Mouse (Mus musculus): ENCODE results near the gene Zkscan17. TPM values are rescaled to one million over a fixed set of nuclear protein-coding genes. Genes with fewer than 3 reads are reported as not detected.
A peak's percentile ranks its signal among the peaks of the same experiment; 100 is the strongest.

Gene Zkscan17
- polyA plus RNA-seq, 1 experiment from 2014 or later, result 13.4 TPM

GRCm38 (mm10) chr11:59505839-59506712 is 20.5 kb downstream of the Zkscan17 start:
- Histone ChIP-seq H3K36me3 (ENCODE audit: control insufficient read depth, insufficient read depth, low read length) (peaks cover 56% of the 10 kb centered on the region), H3K27ac (replicated peaks in 1 of 2; ENCODE audit: control insufficient read depth in 1 of 2, insufficient read depth in 1 of 2, low read depth in 2 of 2, low read length in 2 of 2) (peak overlapping the region; percentile 68 to 91), H3K4me2 (ENCODE audit: low read length) (peak overlapping the region; percentile 89), H3K9ac (ENCODE audit: low read length) (peak overlapping the region; percentile 84), H3K27me3 (ENCODE audit: control insufficient read depth, insufficient read depth, low read length) (no peaks in the 10 kb centered on the region), H3K9me3 (ENCODE audit: control insufficient read depth, low read length) (no peaks in the 10 kb centered on the region), H3K4me3 (ENCODE audit: control insufficient read depth in 1 of 2, insufficient read depth in 1 of 2, low read depth in 1 of 2, low read length in 2 of 2) (peak overlapping the region; percentile 70 to 75), H3K4me1 (ENCODE audit: control insufficient read depth in 2 of 2, insufficient read depth in 2 of 2, low read length in 2 of 2) (peaks cover 10 to 13% of the 10 kb centered on the region in 2 experiments)
- under 1% methylated on average over 66 of the region's 71 CpGs for WGBS
- ATAC-seq (ENCODE audit: insufficient number of reproducible peaks, insufficient read depth, low FRiP score, low read depth), result peak; percentile 97

DNA sequence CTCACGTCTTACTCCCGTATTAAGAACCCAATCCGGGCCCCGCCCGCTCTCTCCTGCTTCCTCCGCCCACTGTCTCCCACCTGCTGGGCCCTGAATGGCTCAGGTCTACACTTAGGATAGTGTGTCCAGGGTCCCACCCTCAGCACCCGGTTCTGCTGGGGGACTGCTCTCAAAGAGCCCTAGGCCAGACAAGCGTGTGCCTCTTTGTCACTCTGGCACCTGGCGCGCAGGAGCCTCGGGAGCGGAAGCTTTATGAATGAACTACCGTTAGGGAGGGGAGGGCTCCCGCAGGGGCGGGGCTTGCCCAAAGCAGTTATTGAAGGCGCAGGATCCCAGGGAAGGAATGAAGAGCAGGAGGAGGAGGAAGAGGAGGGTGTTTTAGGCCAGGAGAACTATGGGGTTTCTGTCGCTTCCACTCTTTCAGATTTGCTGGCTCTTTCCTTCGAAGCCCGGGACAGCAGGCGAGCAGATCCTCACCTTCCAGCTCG is 21.2 kb downstream of the Zkscan17 start:
- under 1% methylated on average over 21 of the region's 21 CpGs for WGBS
- H3K4me1 ChIP-seq (ENCODE audit: control insufficient read depth in 2 of 2, insufficient read depth in 2 of 2, low read length in 2 of 2), result peaks cover 10 to 13% of the 10 kb centered on the region in 2 experiments
- H3K27ac ChIP-seq (replicated peaks in 1 of 2; ENCODE audit: control insufficient read depth in 1 of 2, insufficient read depth in 1 of 2, low read depth in 2 of 2, low read length in 2 of 2), result peak overlapping the region; percentile 47 to 91
- peaks cover 58% of the 10 kb centered on the region for H3K36me3 ChIP-seq (ENCODE audit: control insufficient read depth, insufficient read depth, low read length)
- peak overlapping the region; percentile 84 for H3K9ac ChIP-seq (ENCODE audit: low read length)
- peak overlapping the region; percentile 70 to 75 for H3K4me3 ChIP-seq (ENCODE audit: control insufficient read depth in 1 of 2, insufficient read depth in 1 of 2, low read depth in 1 of 2, low read length in 2 of 2)
- peak overlapping the region; percentile 89 for H3K4me2 ChIP-seq (ENCODE audit: low read length)
- no peaks in the 10 kb centered on the region for H3K27me3 ChIP-seq (ENCODE audit: control insufficient read depth, insufficient read depth, low read length)
- no peaks in the 10 kb centered on the region for H3K9me3 ChIP-seq (ENCODE audit: control insufficient read depth, low read length)
- no peak for ATAC-seq (ENCODE audit: insufficient number of reproducible peaks, insufficient read depth, low FRiP score, low read depth)

DNA sequence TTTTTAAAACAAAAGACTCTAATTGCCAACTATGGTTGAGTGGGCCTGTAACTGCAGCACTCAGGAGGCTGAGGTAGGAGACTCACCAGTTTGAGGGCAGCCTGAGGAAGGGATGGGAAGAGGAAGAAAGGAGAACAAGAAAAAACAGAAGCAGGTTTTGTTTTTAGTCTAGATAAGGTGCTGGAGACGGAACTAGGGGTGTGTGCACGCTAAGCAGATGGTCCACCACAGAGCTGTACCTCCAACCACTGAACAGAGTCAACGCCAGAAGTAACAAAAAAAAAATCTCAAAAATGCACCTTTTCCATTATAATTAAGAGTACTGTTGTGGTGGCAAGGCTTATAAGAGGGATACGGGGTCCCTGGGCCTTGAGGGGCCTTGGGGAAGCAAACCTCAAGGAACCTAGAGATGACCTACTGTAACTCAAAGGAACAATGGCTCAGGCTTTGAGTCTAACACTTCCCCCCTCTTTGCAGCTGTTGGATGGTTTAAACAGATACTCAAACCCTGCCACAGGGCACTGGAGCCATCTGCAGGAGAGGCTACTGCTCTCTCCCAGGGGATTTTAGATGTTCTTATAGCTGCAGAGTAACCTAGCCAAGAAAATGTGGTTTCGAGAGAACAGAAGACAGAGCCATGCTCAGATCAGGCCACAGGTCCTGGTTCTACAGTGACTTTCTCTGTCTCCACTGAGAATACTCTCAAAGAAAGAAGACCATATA is 24.4 kb downstream of the Zkscan17 start:
- Histone ChIP-seq H3K9ac (ENCODE audit: low read length) (no peak overlapping the region), H3K4me1 (ENCODE audit: control insufficient read depth in 2 of 2, insufficient read depth in 2 of 2, low read length in 2 of 2) (peaks cover 6 to 10% of the 10 kb centered on the region in 2 experiments), H3K27ac (replicated peaks in 1 of 2; ENCODE audit: control insufficient read depth in 1 of 2, insufficient read depth in 1 of 2, low read depth in 2 of 2, low read length in 2 of 2) (no peak overlapping the region), H3K9me3 (ENCODE audit: control insufficient read depth, low read length) (no peaks in the 10 kb centered on the region), H3K36me3 (ENCODE audit: control insufficient read depth, insufficient read depth, low read length) (peaks cover 75% of the 10 kb centered on the region), H3K4me2 (ENCODE audit: low read length) (no peak overlapping the region), H3K4me3 (ENCODE audit: control insufficient read depth in 1 of 2, insufficient read depth in 1 of 2, low read depth in 1 of 2, low read length in 2 of 2) (no peak overlapping the region), H3K27me3 (ENCODE audit: control insufficient read depth, insufficient read depth, low read length) (no peaks in the 10 kb centered on the region)
- no peak for ATAC-seq (ENCODE audit: insufficient number of reproducible peaks, insufficient read depth, low FRiP score, low read depth)
- WGBS, result 82% methylated on average over 5 of the region's 5 CpGs

- H3K36me3 ChIP-seq (ENCODE audit: control insufficient read depth, insufficient read depth, low read length), result peaks cover 99% of the 10 kb centered on the region
- WGBS, result 91% methylated on average over 7 of the region's 7 CpGs
- H3K27ac ChIP-seq (replicated peaks in 1 of 2; ENCODE audit: control insufficient read depth in 1 of 2, insufficient read depth in 1 of 2, low read depth in 2 of 2, low read length in 2 of 2), result no peak overlapping the region
- H3K4me1 ChIP-seq (ENCODE audit: control insufficient read depth in 2 of 2, insufficient read depth in 2 of 2, low read length in 2 of 2), result no peaks in the 10 kb centered on the region
- H3K9ac ChIP-seq (ENCODE audit: low read length), result no peak overlapping the region
- no peak overlapping the region for H3K4me3 ChIP-seq (ENCODE audit: control insufficient read depth in 1 of 2, insufficient read depth in 1 of 2, low read depth in 1 of 2, low read length in 2 of 2)
- no peak overlapping the region for H3K4me2 ChIP-seq (ENCODE audit: low read length)
- no peak for ATAC-seq (ENCODE audit: insufficient number of reproducible peaks, insufficient read depth, low FRiP score, low read depth)
- no peaks in the 10 kb centered on the region for H3K9me3 ChIP-seq (ENCODE audit: control insufficient read depth, low read length)
- no peaks in the 10 kb centered on the region for H3K27me3 ChIP-seq (ENCODE audit: control insufficient read depth, insufficient read depth, low read length)
Measured at GRCm38 (mm10) chr11:59497747-59498146, 28.8 kb downstream of the Zkscan17 start.

GRCm38 (mm10) chr11:59496672-59497310 is 29.8 kb downstream of the Zkscan17 start:
- Histone ChIP-seq H3K4me2 (ENCODE audit: low read length) (no peak overlapping the region), H3K36me3 (ENCODE audit: control insufficient read depth, insufficient read depth, low read length) (peaks cover 99% of the 10 kb centered on the region), H3K27ac (replicated peaks in 1 of 2; ENCODE audit: control insufficient read depth in 1 of 2, insufficient read depth in 1 of 2, low read depth in 2 of 2, low read length in 2 of 2) (no peak overlapping the region), H3K9me3 (ENCODE audit: control insufficient read depth, low read length) (no peaks in the 10 kb centered on the region), H3K4me3 (ENCODE audit: control insufficient read depth in 1 of 2, insufficient read depth in 1 of 2, low read depth in 1 of 2, low read length in 2 of 2) (no peak overlapping the region), H3K4me1 (ENCODE audit: control insufficient read depth in 2 of 2, insufficient read depth in 2 of 2, low read length in 2 of 2) (no peaks in the 10 kb centered on the region), H3K27me3 (ENCODE audit: control insufficient read depth, insufficient read depth, low read length) (no peaks in the 10 kb centered on the region), H3K9ac (ENCODE audit: low read length) (no peak overlapping the region)
- ATAC-seq (ENCODE audit: insufficient number of reproducible peaks, insufficient read depth, low FRiP score, low read depth), result no peak
- WGBS, result 50% methylated on average over 6 of the region's 6 CpGs

GRCm38 (mm10) chr11:59486222-59486621 is 40.3 kb downstream of the Zkscan17 start:
- Histone ChIP-seq H3K36me3 (ENCODE audit: control insufficient read depth, insufficient read depth, low read length) (peaks cover 61% of the 10 kb centered on the region), H3K9me3 (ENCODE audit: control insufficient read depth, low read length) (no peaks in the 10 kb centered on the region), H3K4me3 (ENCODE audit: control insufficient read depth in 1 of 2, insufficient read depth in 1 of 2, low read depth in 1 of 2, low read length in 2 of 2) (no peak overlapping the region), H3K9ac (ENCODE audit: low read length) (no peak overlapping the region), H3K4me1 (ENCODE audit: control insufficient read depth in 2 of 2, insufficient read depth in 2 of 2, low read length in 2 of 2) (no peaks in the 10 kb centered on the region), H3K4me2 (ENCODE audit: low read length) (no peak overlapping the region), H3K27ac (replicated peaks in 1 of 2; ENCODE audit: control insufficient read depth in 1 of 2, insufficient read depth in 1 of 2, low read depth in 2 of 2, low read length in 2 of 2) (no peak overlapping the region), H3K27me3 (ENCODE audit: control insufficient read depth, insufficient read depth, low read length) (no peaks in the 10 kb centered on the region)
- ATAC-seq (ENCODE audit: insufficient number of reproducible peaks, insufficient read depth, low FRiP score, low read depth), result no peak
- WGBS, result 58% methylated on average over 8 of the region's 8 CpGs

GRCm38 (mm10) chr11:59485641-59486040 is 40.9 kb downstream of the Zkscan17 start:
- H3K36me3 ChIP-seq (ENCODE audit: control insufficient read depth, insufficient read depth, low read length), result peaks cover 55% of the 10 kb centered on the region
- 51% methylated on average over 2 of the region's 2 CpGs for WGBS
- H3K9me3 ChIP-seq (ENCODE audit: control insufficient read depth, low read length), result no peaks in the 10 kb centered on the region
- no peaks in the 10 kb centered on the region for H3K4me1 ChIP-seq (ENCODE audit: control insufficient read depth in 2 of 2, insufficient read depth in 2 of 2, low read length in 2 of 2)
- no peak overlapping the region for H3K9ac ChIP-seq (ENCODE audit: low read length)
- no peak for ATAC-seq (ENCODE audit: insufficient number of reproducible peaks, insufficient read depth, low FRiP score, low read depth)
- H3K4me2 ChIP-seq (ENCODE audit: low read length), result no peak overlapping the region
- no peak overlapping the region for H3K4me3 ChIP-seq (ENCODE audit: control insufficient read depth in 1 of 2, insufficient read depth in 1 of 2, low read depth in 1 of 2, low read length in 2 of 2)
- no peak overlapping the region for H3K27ac ChIP-seq (replicated peaks in 1 of 2; ENCODE audit: control insufficient read depth in 1 of 2, insufficient read depth in 1 of 2, low read depth in 2 of 2, low read length in 2 of 2)
- no peaks in the 10 kb centered on the region for H3K27me3 ChIP-seq (ENCODE audit: control insufficient read depth, insufficient read depth, low read length)

Measured in heart, embryonic 14.5 days (tissue).